Mouse (Mus musculus) kidney, postnatal 14 days (tissue): ENCODE measurements around the gene Gm11037.
A peak's percentile ranks its signal among the peaks of the same experiment; 100 is the strongest.
"Not testable (repeated sequence)": the region's sequence is repeated elsewhere in the genome, so short reads cannot be mapped to it uniquely, and the experiment has no call there.

Experiments
- DNase-seq: peaks from one replicate; pipeline ENCODE4 v3.0.0; 2022; ENCODE audit warnings: mixed read lengths

Gene Gm11037

DNA sequence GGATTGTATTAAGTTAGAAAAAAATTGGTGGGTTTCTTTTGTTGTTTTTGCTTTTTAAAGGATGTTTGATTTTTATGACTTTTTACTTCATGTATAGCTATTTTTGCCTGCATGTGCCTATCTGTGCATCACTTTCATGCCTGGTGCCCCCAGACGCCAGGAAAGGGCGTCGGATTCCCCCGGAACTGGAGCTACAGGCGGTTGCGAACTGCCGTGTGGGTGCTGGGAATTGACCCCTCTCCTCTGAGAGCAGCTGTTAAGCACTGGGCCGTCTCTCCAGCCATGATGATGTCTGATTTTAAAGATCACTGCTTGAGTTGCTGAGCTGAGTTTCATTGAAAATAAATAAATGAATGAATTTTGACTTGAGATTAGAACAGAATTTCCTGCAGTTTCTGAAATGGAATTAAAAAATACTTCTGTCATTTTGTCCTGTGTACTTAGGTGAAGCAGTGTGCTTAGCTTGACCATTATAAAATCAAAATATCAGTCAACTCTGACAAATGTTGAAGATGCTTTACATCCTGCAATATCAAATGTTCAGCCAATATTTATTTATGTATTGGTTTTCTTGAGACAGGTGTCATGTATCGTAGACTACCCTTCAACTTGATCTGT lies at the start of gene Gm11037:
Gene Gm11037, plus strand, starts transcription at position 568 of the 618 bp plus-strand sequence.
- no peak for DNase-seq

DNA sequence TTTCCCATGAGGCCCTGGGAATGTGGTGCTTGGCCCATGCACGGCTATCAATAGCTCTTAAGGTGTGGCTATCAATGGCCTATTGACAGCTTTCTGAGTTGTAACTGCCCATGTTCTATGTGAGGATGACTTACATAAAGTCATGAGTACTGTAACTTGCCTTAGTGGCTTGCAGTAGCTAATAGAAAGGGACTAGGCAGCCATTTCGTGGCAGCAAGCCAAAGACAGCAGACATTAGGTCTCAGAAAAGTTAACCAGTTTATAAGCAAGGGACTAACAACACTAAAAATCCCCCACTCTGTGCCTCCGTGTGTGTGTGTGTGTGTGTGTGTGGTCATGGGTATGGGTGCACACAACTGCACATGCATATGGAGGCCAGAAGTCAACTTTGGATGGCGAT lies 49.1 kb upstream of the Gm11037 start:
- DNase-seq = peak; percentile 23

DNA sequence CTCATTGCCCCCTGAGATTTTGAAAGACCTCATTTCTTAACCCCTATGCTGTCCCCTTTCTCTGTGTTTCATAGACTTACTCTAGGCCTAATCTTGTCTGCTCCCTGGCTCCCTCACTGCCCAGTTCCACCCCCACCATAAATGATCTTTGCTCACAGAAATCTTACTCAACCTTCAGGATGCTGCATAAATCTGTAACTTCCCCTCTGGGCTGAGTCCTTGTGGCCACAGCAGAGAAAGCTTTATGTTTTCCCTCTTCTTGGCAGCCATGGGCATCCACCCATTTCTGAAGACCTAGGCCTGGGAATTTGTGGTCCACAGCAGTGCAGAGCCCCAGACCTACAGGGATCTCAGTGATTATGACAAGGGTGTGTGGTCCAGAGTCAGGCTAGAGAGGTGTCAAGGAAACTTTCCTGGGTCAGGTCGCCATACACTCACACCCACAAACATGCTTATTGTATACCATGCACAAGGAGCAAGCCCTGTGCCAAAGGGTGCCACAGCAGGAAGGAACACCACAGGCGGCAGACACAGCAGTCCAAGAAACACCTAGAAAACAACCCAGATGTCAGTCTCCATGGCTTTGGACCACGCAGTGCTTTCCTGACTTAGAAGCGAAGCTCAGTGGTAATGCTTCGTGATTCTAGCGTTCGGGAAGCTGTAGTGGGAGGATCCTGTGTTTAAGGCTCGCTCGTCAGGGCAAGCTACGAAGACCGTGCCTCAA lies 46.5 kb upstream of the Gm11037 start, which contains the start of gene Siglec1:
Gene Siglec1, minus strand, starts transcription at position 99 of the 724 bp plus-strand sequence.
- DNase-seq = no peak

DNA sequence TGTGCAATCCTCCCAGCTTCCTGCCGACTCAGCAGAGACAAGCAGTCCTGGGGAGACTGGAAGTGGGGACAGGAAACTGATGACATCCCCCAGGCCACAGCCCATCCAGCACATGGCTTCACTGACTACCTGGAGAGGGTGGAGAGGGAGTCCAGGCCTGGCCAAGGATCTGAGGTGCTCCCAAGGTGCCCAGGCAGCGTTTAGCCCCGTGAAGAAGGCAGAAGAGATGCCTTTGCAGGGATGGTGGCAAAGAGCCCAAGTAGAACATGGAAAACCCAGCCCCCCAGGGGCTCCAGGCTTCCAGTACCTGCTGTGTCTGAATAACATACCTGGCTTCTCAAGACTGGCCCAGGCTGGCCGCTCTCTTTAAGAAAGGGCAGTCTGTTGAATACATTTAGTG lies 44.7 kb upstream of the Gm11037 start:
- DNase-seq = no peak

DNA sequence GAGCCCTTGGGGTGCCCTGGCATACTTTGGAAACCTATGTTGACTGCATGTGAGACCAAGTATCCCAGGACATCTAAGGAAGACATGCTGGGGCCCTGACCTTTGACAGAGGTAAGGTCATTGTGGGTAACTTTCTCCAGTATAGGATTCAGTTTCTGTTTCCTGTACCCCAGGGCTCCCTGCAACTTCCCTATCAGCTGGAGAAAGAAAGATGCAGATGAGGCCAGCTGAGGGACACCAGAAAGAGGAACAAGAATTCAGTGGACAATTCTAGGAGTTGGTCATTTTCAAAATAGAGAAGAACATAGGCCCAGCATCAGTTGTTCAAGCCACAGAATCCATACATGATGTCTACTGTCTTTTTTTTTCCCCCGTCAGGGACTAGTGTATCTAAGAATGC lies 43.7 kb upstream of the Gm11037 start:
- DNase-seq = no peak

DNA sequence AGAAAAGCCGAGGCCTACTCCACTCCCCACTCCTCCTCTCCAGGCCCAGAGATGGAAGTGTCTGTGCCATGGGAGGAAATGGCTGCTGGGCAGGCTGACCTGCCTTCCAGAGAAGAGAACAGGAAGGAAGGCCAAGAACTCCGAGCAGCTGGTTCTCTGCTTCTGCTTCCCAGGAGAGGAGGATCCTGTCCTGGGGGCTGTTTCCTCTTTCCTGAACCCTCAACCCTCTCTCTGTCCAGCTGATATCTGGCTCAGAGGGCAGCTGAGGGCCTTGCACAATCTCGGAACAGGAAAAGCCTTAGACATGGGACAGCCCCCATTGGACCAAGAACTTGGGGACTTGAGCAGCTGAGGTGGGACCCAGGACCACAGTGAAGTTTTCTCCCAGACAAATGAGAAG lies 42.4 kb upstream of the Gm11037 start:
- peak; percentile 30 for DNase-seq

DNA sequence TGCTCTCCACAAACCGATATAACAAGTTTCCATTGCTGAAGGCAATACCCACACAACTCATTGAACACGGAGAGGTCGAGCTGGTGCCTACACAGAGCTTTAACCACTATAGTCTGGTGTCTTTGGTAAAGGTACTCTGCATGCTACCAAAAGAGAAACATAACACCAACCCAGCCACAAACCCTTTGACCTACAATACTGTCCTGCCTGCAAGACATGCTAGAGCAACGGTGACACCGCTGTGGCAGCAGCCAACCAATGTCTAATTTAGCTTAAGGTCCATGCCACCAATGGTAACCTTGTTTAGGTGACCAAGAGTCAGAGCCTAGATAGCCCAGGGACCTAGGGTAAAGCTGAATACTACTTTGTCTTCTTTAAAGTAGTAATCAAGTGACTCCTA lies 39.7 kb upstream of the Gm11037 start:
- DNase-seq = no peak

DNA sequence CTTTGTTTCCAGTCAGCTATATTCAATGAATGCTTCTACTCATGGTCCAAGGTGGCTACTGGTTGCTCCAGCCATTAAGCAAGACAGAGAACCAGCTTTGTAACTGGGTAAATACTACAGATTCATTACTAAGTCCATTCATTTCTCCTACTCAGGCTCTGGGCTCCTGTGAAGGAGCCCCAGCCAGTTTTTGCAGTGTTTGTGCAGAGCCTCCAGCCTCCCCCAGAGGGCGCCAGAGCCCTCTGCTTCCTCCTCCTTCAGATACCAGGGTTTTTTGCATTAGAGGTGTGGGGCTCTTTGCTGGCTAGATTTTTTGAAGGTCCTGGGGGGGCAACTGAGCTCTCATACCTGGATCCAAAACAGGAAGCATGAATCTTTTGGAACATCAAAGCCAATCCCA lies 38.5 kb upstream of the Gm11037 start:
- DNase-seq = peak; percentile 83

DNA sequence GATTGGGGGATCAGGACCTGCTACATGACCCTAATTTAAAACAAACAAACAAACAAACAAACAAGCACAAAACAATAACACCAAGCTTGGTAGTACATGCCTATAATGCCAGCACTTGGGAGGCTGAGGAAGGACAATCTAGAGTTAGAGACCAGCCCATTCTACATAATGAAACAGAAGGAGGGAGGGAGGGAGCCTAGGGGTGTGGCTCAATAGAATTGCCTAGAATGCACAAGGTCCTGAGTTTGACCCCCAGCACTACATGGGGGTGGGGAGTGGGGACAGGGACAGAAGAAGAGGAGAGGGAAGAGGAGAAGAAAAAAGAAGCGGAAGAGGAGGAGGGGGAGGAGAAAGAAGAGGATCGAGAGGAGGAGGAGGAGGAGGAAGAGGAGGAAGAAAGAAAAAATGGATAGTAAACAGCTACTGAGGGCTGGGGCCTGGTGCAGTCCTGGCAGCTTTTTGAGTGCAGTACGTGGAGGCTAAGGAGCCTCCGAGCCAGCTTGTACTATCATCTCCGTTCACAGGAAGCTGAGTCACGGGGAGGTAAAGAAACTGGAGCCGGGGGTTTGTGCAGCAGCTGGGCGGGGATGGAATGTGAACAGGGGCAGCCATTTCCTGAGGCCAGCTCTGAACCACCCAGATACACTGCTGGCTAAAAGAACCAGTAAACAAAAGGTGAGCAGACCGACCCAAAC lies 37.0 kb upstream of the Gm11037 start:
- peak; percentile 75 for DNase-seq

DNA sequence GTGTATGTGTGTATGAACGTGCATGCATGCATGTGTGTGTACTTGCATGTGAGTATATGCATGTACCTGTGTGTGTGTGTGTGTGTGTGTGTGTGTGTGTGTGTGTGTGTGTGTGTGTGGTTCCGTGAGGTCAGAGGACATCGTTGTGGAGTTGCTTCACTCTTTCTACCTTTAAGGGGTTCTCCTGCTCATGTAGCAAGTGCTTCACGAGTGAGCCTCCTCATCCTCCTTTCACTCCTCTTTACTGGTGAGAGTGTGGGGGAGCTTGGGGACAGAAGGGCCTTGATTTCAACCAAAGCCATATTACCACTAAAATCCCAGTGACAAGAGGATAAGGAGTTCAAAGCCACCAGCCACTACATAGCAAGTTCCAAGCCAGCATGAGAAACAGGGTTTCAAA lies 36.2 kb upstream of the Gm11037 start:
- no peak for DNase-seq

DNA sequence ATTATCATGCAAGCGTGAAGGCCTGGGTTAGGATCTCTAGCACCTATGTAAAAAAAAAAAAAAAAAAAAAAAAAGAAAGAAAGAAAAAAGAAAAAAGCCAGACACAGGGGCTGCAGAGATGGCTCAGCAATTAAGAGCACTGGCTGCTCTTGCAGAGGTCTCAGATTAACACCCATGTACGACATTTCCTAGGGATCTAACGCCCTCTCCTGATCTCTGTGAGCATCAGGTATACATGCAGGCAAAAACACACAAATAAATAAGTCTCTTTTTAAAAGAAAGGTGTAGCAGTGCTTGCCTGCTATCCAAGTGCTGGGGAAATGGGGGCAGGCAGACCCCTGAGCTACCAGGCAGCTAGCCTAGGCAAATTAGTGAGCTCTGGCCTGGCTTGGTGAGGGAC lies 31.8 kb upstream of the Gm11037 start:
- DNase-seq = no peak

DNA sequence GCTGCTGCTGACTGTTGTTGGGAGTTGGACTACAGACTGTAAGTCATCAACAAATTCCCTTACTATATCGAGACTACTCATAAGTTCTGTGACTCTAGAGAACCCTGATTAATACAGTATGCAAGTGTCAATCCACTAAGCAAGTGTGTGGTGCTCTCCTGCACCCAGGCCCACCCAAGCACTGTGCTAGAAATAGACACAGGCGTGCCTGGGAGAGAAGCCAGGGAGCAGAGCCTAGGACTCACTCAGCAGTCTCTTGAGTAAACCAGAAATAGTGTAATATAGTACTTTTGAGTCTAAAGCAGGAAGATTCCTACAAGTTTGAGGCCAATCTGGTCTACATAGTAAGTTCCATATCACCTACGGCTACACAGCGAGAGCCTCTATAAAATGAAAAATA lies 29.3 kb upstream of the Gm11037 start:
- DNase-seq = no peak

DNA sequence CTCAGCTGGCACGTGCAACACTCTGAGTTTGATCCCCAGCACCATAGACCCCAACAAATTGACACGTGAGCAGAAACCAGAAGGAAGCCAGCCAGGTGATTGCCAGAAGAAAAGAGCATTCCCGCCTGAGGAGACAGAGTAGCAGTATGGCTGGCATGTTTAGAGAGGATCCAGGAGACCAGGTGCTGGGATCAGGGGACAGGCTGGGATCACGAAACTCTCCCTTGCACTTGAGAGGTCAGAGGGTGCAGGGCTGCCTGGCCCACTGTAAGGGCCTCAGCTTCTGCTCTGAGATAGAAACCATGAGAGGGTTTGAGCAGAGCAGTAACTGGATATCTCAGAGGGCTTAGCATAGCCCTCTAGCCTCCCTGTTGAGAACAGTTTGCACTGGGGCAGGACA lies 28.2 kb upstream of the Gm11037 start:
- DNase-seq = not testable (repeated sequence)

DNA sequence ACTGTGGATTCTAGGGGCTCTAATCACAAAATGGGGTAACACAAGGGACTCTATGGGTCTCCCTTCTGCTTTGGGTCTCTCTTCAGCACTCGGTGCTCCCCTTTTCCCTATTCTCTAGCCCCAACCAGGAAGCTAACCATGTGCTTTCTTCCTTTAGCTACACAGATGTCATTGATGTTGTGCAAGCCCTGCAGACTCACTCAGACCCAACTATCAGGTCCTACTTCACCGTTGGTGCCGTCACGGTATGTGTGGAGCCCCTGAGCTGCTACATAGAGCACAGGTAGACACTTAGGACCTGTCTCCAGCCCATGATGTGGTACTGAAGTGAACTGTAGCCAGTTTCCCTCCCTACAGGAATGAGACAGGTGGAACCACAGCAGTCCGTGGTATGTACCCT lies 27.3 kb upstream of the Gm11037 start:
- DNase-seq = no peak

DNA sequence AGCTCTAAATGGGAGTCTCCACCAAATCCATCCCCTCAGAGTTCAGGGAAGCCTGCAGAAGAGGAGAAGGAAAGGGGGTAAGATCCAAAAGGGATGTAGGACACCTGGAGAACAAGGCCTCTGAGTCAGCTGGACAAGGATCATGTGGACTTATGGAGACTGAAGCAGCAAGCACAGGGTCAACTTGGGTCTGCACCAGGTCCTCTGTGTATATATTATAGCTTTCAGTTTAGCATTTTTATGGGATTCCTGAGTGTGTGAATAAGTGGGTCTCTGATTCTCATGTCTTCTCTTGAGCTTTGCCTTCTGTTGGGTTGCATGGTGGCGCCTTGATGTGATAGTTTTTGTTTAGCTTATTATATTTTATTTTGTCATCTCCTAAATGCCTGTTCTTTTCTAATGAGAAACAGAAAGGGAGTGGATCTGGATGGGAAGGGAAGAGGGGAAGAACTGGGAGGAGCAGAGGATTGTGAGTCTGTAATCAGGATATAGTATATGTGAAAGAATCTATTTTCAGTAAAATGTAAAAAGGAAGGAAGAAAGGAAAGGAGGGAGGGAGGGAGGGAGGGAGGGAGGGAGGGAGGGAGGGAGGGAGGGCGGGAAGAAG lies 14.2 kb upstream of the Gm11037 start:
- DNase-seq = no peak

DNA sequence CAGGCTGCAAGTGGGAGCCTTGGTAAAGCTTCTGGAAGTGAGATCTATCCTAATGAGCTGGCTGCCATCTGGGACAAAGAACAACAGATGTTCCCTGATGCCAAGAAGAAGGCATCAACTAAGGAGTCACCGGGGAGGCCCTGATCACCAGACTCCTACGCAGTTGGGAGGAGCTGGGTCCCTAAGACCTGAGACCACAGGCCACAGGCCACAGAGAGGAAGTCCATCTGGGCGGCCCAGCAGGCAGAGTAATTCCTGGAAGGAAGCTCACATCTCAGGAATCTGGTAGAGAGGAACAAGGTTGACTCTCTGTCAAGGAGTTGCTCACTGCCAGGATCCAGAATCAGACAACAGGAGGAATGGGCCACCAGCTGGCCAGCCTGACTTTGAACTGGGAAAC lies 9.1 kb upstream of the Gm11037 start:
- peak; percentile 54 for DNase-seq

DNA sequence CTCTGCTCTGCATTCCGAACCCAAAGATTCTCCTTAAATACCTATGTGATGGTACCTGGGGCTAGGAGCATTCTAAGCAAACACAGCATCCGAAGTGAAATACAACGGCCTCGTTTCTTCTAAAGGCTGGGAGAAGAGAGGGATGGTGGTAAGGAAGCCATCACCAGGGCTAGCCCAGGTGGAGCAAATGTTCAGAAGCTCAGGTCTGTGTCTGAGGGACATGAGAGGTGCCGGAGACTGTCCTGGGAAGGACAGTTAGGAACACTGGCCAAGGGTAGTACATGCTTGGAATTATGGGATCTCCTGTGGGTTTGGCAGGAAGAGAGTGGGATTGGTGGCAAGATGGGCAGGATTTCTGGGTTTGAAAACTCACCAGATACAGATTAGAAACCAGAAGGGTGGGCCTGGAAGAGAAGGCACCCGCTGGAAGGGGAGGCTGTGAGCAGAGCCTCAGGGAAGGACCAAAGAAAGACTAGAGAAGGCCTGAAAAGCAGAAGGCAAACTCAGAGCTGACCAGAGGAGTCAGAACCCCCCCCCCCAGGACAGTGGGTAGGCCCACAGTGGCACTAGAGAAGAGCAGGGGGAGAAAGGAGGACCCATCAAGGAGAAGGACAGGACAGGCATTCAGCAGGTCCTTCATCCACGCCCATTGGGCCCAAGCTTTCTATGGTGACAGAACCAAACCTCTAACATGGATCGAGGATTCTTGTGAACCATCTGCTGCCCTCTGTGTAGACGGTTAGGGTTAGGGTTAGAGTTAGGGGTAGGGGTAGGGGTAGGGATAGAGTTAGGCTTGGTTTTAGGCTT lies 7.9 kb upstream of the Gm11037 start:
- no peak for DNase-seq

DNA sequence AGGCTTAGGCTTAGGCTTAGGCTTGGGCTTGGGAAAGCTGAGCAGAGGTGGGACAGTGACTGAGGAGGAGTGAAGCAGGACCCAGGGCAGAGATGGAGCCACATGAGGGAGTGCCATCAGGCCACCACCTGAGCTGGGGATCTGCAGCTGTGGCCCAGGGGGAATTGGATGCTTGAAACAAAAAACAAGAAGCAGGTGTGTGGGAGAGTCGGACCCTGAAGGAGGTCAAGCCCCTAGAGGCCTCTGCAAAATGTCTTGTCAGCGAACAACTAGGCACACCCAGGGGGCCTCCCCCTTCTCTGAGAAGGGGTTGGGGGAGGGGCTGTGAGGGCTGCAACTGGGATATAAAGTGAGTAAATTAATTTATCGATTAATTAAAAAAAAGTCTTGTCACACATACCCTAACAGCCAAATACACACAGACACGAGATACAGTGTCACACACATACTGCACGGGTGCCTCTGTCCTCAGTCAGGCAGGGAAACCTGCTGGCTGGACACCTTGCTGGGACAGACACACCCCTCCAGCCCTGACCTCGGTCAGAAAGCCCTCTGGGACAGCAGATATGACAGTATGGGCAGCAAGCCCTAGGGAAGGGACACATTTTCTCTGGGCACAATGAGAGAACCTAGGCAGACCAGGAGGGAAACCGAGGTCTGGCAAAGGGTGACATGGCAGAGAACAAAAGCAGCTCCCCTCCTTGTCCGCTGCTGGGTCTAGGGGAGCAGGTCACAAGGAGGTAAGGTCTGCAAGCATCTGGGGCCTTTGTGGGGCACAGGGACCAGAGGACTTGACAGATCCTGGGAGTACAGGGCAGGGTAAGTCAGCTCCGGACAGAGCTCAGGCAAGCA lies 7.1 kb upstream of the Gm11037 start:
- no peak for DNase-seq

DNA sequence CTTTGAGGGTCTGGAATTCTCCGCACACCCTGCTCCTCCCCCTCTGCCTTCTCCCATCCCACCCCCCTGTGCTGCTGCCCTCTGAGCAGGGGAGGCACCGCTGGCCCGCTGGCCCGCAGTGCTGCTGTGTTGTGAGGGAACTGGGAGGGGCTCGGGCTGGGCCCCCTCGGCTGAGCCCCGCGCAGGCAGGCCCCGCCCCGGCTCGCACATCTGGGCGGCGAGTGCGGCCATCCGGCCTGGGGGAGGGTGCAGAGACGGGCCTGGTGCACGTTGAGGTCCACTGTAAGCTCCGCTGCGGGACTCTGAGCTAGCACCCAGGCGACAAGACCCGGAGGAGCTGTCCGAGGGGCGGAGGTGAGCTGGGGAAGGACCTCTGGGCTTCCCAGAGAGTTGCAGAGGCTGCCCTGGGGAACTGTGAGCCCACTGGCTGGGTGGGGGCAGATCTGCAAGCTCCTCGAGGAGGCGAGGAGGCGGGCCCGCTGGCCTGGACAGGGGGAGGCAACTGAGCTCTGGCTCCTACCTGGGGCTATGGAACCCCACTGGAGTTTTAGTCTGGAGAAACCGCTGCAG lies 6.1 kb upstream of the Gm11037 start, which contains the start of gene Hspa12b:
Gene Hspa12b, plus strand, starts transcription at position 120 of the 570 bp plus-strand sequence.
- DNase-seq = peak; percentile 79

DNA sequence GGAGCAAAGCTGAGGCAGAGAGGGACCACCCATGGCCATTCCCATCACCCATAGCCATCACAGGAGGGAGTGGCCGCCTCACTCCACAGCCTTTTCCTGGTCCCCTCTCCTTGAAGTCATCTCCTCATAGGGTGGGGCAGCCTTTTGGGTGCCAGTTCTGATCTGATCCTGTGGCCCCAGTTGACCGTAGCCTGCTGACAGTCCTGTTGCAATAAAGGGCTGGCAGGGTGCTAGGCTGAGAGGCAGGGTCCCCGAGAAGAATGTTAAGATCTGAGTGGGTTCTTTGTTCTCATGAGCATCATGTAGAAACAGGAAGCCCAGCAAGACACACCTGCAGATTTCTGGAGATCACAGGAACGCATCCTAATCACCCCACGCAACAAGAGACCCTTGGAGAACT lies 5.1 kb upstream of the Gm11037 start:
- no peak for DNase-seq

DNA sequence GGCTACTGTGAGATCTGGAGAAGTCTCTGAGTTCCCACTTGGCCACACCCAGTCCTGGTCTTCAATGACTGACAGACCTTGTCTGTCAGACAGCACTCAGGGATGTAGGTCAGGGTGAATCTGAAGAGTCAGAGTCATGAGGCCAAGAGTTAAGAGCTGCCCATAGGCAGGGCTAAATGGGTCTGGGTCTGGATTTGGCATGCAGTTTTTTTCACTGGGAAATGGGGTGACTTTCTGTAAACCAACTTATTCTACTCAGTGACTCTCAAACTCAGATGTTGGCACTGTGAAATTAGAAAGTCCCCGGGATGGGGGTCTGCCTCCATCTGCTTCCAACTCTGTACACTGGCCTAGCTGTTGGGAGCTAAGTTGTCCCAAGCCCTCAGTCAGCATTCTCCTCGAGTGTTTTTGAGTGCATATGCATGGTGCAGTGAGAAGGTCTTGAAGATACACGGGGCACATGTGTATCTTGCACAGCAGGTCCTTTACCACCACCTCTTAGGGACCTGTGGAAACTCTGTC lies 4.6 kb upstream of the Gm11037 start:
- DNase-seq = no peak
